Mouse (Mus musculus) induced T-regulatory cell, adult 2 months (primary cell): ENCODE results near the gene Tufm.

Experiments used
- DNase-seq: peaks from one replicate; pipeline ENCODE4 v3.0.0-alpha.2; 2012; ENCODE audit warnings: low read depth

Tufm gene

GRCm38 (mm10) chr7:126499416-126499815 lies 12.3 kb downstream of the Tufm start:
- no peak for DNase-seq

- no peak for DNase-seq
Observed at GRCm38 (mm10) chr7:126501684-126502022, 14.5 kb downstream of the Tufm start.

- peak; percentile 95 for DNase-seq
Observed at GRCm38 (mm10) chr7:126502023-126502741, 15.0 kb downstream of the Tufm start.

- no peak for DNase-seq
Observed at GRCm38 (mm10) chr7:126502751-126503150, 15.6 kb downstream of the Tufm start.

DNA sequence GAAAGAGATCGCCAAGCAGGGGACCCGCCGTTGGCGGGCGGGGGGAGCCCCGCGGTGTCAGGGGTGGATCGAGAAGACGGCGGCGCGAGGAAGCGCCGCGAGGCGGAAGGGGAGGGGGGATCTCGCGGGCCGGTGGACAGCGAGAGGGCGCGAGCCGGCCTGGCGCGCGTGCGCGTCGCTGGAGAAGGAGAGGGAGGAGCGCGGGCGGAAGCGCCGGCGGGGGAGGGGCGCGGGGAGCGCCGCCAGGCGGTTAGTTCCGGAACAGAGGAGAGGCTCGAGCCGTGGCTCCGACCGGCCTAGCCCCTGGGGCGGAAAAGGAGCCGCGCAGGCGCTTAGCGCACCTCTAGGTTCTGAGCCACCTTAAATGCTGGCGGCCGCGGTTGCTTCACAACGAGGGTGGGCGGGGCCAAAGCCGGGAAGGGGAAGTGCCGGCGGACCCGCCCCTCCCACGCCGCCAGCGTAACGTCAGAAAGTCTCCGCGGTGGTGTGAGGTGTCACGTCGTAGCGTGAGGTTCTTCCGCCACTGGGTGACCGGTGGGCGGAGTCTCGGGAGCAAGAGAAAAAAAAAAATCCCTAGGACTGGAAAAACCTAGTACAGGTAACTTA lies 16.2 kb downstream of the Tufm start, which contains the start of gene Atxn2l:
Gene Atxn2l (minus strand): TSS at position 165 of the 606 bp plus-strand sequence.
- peak; percentile 100 for DNase-seq

DNA sequence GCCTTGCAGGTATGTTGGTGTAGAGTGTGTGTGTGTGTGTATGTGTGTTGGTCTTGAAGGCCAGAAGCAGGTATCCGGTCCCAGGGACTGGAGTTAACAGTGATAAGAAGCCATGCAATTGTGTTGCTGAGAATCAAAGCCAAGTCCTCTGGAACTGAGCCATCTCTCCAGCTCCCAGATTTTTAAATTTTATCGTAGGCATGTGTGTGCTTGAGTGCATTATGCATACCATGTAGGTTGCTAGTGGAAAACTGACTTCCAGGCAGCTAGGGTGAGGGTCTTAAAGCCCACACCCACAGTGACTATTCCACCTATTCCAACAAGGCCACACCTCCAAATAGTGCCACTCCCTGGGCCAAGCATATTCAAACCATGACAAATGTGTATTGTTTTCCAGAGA lies 17.8 kb downstream of the Tufm start:
- no peak for DNase-seq

DNA sequence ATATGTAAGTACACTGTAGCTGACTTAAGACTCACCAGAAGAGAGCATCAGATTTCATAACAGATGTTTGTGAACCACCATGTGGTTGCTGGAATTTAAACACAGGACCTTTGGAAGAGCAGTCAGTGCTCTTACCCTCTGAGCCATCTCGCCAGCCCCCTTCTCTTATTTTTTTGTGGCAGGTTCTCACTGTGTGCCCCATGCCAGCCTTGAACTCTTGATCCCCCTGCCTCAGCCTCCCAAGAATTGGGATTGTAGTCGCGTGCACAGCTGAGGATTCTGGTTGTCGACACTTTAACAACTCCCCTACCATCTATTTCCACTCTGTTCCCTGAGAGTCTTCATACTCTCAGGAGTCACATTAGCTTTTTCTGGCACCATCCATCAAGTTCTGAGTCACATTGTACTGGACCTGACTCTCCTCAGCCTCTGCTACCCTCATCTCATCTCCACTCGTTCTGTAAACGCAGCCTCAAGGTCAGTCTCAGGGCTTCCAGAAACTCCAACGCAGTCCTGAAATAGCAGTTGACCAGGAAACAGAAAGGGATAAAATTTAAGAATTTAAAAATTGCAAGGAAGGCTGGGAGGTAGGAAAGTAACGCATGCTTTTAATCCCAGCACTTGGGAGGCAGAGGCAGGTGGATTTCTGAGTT lies 20.1 kb downstream of the Tufm start:
- DNase-seq: no peak

DNA sequence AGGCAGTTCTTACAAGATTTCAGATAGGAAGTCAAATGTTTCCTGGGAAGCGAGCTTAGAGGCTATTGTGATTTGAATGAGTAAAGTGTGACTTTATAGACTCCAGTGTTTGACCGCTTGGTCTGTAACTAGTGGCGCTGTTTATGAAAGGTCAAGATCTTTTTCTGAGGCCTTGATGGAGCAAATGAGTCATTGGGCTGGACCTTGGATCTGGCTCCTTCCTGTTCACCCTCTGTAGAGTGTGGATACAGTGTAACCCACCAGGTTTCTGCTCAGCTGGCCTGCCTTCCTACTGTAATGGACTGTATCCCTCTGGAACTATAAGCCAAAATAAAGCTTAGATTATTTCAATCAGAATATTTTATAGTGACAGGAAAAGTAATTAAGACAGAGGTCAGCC lies 24.1 kb downstream of the Tufm start:
- DNase-seq: no peak

DNA sequence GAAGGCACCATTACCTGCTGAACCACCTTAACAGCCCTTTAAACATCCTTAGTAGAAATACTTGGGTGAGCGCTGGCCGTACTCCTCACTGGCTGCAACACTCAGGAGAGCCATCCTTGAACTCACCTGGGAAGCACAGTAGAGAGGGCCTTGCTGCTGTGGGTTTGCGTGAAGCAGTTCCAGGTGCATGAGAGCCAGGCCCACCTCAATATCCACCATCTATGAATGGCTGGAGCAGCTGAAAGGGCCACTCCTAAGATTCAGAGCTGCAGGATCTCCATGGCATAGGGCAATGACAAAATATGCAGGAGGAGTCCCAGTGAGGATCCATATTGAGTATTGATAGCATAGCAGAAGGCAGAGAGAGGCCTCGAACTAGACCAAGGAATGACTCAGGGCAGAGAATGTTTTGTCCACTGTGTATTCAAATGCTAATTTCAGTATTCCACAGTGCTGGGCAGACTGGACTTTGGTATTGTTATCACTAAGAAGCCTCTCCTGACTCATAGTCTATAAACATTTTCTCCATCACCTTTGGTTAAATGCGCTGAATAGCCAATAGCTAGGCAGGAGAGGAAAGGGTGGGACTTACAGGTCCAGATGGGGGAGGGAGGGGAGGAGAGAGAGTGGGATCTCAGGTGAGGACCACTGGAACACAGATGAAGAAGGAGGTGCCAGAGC lies 31.2 kb downstream of the Tufm start:
- DNase-seq: no peak

DNA sequence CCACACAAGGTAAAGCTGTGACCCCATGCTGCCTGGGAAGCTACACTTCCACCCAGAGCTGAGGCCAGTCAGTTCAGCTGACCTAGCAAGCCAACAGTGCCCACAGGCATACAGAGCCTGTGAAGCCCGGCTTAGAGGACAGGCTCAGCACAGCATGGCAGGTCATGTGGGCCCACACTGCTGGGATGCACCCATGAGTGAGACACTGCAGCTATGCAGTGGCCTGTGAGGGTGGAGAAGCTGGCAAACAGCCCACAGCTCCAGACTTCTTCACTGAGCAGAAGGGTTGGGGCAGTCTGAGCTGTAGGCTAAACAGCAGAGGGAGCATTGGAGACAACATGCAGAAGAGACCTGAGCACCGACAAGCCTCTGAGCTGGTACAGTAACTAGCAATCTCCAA lies 32.4 kb downstream of the Tufm start:
- no peak for DNase-seq

DNA sequence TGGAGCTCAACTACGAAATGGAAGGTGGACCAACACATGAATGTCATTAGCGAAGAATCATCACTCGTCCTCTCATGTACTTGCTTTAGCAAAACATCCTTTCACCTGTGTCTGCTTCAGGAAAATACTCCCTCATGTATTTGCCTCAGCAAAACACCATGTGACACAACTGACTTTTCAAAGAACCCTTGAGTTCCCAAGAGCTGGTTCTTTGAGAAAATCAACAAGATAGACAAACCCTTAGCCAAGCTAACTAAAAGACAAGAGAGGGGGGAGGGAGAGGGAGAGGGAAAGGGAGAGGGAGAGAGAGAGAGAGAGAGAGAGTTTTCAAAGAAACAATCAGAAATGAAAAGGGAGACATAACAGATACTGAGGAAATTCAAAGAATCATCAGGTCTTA lies 36.2 kb downstream of the Tufm start:
- DNase-seq: no peak

- peak; percentile 82 for DNase-seq
Observed at GRCm38 (mm10) chr7:126528166-126528577, 41.0 kb downstream of the Tufm start.

DNA sequence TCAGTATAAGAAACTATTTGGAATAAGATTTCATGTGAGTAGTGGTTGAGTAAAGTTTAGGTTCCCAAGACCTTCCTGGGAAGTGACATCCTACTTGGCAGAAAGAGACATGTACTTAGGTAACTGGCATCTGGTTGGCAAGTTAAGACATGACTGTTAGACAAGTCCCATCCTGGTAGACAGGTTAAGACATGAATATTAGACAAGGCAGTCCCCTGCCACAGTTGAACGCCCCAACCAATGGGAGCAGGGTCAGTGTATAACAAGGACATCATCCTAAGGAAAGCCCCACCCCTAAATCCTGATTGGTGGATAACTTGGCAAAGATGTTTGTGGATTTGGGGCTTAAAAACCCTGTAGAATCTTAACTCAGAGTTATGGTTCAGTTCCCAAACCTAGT lies 46.3 kb downstream of the Tufm start:
- DNase-seq: no peak

DNA sequence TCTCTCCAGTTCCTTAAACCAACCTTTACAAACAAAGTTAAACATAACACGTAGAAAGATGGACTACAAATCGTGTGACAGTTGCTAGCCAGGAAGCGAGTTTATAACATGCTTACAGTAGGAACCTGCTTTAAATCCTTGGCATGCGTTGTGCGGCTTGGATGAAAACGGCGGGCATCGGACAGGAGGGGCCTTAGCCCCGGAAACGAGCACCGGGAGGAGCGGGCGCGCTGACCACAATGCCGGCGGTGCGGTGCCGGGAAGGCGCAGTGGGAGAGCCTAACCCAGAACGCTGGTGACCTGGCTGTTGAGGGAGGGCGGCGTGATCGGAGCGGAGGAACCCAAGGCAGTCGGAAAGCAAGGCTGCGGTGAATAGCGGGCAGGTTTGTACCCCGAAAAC lies 48.6 kb downstream of the Tufm start:
- DNase-seq: peak; percentile 29

DNA sequence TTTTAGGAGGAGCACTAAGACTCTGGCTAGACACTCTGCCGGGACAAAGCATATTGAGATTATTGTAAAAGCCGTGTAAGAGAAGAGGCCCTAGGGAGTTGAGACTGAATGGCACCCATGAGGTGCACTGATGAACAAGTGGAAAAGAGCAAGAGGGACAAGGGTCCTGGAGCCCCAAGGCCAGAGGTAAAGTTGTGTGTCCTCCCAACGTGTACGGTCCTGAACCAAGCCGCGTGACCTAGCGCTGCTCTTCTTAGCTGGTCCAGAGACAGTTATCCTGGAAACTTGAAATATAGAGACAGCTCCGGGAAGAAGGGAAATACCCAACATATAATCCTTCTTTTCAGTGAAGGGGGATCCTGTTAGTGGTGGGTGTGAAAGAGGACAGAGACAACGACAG lies 49.3 kb downstream of the Tufm start:
- no peak for DNase-seq

DNA sequence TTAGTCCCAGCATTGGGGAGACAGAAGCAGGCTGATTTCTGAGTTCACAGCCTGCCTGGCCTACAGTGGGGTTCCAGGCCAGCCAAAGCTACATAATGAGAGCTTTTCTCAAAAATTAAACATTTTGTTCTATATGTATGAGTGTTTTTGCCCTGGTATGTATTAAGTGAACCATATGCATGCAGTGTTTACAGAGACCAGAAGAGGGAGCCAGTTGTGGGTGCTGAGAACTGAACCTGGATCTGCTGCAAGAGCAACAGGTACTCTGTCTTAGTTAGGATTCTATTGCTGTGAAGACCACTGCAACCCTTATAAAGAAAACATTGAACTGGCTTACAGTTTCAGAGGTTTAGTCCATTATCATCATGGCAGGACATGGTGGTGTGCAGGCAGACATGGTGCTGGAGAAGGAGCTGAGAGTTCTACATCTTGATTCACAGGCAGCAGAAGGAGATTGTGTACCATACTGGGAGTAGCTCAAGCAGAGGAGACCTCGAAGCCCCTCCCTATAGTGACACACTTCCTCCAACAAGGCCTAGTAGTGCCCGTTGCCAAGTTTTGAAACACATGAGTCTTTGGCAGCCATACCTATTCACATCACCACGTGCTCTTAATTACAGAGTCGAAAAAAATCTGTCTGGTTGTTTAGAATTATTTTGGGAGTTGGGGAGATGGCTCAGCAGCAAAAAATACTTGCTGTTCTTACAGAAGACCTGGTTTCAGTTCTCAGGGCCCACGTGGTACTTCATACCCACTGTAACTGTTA lies 50.8 kb downstream of the Tufm start:
- DNase-seq: peak; percentile 81
